Mouse (Mus musculus) left cerebral cortex, postnatal 25 days (tissue): ENCODE data around the gene Lrrc56. TPM values are rescaled to one million over a fixed set of nuclear protein-coding genes. Genes with fewer than 3 reads are reported as not detected.

ENCODE experiments used
- DNase-seq, 2 experiments: peaks; one replicate each; pipeline ENCODE4 v3.0.0; 2022; ENCODE audit warnings: low spot score in 2 of 2, mixed read lengths in 1 of 2
- intact Hi-C: fragments of 180-260 bp; cut with DNase I; formaldehyde crosslinking; loops from one replicate; pipeline ENCODE4 v1.15.1; 2025
- total RNA-seq, 2 experiments: library from RNA; stranded (reverse); gene quantifications; 2 replicates each; pipeline ENCODE4 v1.2.3; 2021

The Lrrc56 gene
- total RNA-seq: 1 to 10 TPM; 3.1 to 4.4 TPM

DNA sequence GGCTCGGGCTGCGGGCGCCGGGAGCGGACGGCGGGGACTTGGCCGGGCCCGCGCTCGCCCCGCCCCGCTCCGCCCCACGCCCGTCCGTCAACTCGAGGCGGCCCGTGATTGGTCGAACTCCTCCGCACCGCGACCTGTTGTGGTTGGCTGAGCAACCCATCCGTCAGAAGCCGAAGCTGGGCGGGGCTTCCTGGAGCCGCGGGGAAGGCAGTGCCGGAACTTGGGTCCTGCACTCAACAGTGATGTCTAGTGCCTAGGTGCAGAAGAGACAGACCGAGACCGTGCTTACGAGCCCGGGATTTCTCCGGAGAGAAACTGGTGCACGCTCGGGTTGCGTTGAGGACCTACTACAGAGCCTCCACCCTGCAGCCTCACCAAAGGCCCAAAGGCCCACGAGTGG lies at the start of gene Lrrc56, which contains the start of gene Hras:
Gene Lrrc56 (plus strand): TSS at position 210 of the 400 bp plus-strand sequence.
Gene Hras (minus strand): TSS at position 58 of the 400 bp plus-strand sequence.
- peak; percentile 98 for DNase-seq
- intact Hi-C loops: no loop called here

- intact Hi-C loops: no loop called here
- DNase-seq: no peak
Measured at GRCm38 (mm10) chr7:141144650-141145049, 49.3 kb upstream of the Lrrc56 start.

DNA sequence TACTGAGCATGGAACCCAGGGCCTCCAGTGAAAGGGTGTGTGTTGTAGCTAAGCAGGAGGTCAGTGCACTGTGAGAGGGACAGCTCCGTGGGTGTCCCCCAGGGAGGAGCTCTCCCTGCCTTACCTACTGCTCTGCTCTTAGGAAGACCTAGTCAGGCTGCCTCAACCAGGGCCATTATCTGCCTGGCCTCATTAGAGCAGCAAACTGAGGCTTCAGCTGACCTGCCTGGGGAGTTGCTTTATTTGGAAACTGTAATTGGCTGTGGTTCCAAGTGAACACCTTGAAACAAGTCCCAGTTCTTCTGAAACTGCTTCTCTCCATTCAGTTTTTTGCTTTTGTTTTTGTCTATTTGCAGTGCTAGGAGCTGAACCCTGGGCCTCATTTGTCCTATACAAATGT lies 48.6 kb upstream of the Lrrc56 start:
- DNase-seq: no peak
- intact Hi-C loops: no loop called here

DNA sequence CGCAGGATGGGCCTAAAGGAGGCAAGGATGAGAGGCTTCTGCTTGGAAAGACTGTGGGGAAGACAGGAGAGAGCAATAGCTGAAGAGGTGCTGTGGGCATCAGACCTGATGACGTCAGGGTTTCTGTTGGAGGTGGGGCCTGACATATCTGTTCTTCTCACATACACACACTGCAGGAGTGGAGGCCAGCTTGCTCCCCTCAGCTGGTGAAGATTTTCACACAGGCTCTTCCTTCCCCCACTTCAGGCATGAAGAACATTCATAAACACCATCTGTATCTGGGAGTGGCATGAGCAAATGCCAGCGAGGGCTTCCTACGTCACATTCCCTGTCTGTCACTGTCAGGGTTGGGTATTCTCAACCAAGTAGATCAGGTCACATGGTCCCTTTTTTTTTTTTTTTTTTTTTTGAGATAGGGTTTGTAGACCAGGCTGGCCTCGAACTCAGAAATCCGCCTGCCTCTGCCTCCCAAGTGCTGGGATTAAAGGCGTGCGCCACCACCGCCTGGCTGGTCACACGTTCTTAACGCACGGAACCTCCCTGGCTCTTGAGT lies 47.8 kb upstream of the Lrrc56 start:
- DNase-seq: peak in 1 of 2 experiments; percentile 24
- intact Hi-C loops: no loop called here

DNA sequence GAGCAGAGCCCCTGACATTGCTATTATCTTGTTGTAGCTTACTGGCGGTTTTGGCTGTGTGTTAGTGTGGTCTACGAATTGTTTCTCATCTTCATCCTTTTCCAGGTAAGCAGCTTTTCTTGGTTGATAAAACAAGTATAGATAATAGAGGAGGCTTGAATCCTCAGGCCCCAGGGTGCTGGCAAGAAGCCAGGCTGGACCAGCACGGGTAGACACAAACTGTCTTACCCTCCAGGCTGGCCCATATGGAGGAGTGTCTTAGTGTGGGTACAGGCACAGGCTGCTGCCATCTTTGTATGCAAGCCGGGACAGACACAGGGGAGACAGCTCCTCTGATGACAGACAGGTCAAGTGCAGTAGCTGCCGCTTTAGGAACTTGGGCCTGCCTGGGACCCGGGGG lies 46.9 kb upstream of the Lrrc56 start:
- intact Hi-C loops: no loop called here
- no peak for DNase-seq

GRCm38 (mm10) chr7:141148639-141149038 lies 45.3 kb upstream of the Lrrc56 start:
- DNase-seq: no peak
- intact Hi-C loops: no loop called here

GRCm38 (mm10) chr7:141155362-141155761 lies 38.6 kb upstream of the Lrrc56 start:
- intact Hi-C loops: no loop called here

DNA sequence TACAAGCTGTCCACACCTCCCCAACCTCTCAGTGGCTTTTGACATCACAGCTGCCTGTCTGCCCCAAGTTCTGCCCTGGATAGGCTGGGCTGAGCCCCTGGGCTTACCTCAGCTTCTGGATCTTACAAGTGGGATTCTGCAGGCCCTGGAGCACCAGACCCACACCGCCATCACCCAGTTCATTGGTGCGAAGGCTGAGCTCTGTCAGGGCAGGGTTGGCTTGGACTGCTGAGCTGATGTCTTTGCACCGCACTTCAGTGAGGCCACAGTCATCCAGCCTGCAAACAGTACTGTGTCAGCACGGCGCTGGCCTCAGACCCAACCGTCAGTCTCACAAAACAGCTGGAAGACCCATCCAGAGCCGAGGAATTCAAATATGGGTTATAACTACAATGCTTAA lies 29.6 kb upstream of the Lrrc56 start:
- intact Hi-C loops: no loop called here

More at GRCm38 (mm10) chr7:141155362-141155761, 38.6 kb upstream of the Lrrc56 start:
- DNase-seq: no peak

DNA sequence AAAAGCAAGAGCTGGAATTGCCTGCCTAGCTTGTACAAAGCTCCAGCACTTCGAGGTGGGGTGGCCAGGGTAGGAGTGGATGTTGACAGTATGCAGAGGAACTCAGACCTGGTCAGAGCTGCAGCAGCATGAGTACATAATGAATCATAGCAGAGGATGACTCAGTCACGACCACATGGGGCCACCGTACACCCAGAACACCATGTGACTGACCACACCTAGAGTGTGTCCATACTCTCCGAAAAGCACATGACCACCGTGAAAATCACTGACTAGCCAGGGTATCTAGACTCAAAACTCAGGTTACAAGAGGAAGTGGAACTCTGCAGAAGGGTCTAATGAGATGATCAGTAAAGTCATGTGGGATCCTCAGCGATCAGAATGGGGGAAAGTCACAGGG lies 29.1 kb upstream of the Lrrc56 start:
- intact Hi-C loops: no loop called here
- DNase-seq: peak in 1 of 2 experiments; percentile 45

More for the DNA sequence above, 29.6 kb upstream of the Lrrc56 start:
- DNase-seq: no peak

- intact Hi-C loops: no loop called here
Measured at GRCm38 (mm10) chr7:141167901-141168517, 25.9 kb upstream of the Lrrc56 start.

GRCm38 (mm10) chr7:141168518-141168953 lies 25.4 kb upstream of the Lrrc56 start:
- intact Hi-C loops: no loop called here
- DNase-seq: peak; percentile 51 to 87

More at GRCm38 (mm10) chr7:141167901-141168517, 25.9 kb upstream of the Lrrc56 start:
- DNase-seq: peak in 1 of 2 experiments; percentile 24

- no peak for DNase-seq
- intact Hi-C loops: no loop called here
Measured at GRCm38 (mm10) chr7:141169300-141169699, 24.7 kb upstream of the Lrrc56 start.

DNA sequence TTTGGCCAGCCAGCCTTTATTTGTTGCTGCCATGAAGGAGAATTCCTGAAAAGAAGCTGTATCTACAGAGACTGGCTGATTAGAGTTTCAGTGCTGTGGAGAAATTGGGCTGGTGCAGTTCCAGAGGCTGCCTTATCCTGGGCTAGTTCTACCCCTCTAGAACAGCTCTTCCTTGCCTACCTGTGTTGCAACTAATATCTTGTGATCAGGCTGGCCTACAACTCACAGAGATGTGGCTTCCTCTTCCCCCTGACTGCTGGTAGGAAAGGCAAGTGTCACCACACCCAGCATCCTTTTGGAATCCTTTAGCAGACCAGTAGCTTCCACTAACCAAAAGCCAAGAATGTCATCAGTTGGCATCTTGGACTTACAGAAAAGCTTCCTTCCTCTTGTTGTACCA lies 24.1 kb upstream of the Lrrc56 start:
- no peak for DNase-seq
- intact Hi-C loops: loop anchor here (5.0 kb wide), 1 partner anchor 98 kb away; no protein-coding TSS in a partner anchor

GRCm38 (mm10) chr7:141172116-141173006 lies 21.6 kb upstream of the Lrrc56 start, which contains the start of gene Rnh1:
Gene Rnh1, minus strand, starts transcription at chr7:141172857.
- peak; percentile 95 for DNase-seq

DNA sequence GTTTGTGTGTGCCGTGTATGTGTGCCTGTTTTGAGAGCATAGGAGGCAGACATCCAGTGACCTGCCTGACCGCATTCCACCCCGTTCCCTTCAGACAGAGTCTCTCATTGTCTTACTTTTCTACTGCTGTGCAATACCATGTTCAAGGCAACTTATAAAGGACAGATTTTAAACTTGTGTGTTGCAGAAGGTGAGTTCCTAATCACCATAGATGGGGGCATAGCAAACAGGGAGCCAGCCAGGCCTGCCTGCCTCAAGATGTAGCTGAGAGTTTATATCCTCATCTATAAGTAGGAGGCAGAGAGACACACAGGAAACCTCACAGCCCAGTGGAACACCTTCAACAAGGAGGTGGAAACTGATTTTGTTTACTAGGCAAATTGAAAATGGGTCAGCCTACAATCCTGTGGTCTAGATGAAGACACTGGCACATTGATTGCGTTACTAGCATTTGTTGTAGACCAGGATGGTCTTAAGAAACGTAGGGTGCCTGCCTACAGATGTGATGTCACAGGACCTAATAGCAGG lies 20.6 kb upstream of the Lrrc56 start:
- intact Hi-C loops: loop anchor here (2.0 to 5.0 kb wide), 2 partner anchors 43 to 101 kb away; no protein-coding TSS in a partner anchor

More at GRCm38 (mm10) chr7:141172116-141173006, 21.6 kb upstream of the Lrrc56 start, which contains the start of gene Rnh1:
- intact Hi-C loops: loop anchor here (1.0 to 5.0 kb wide), 3 partner anchors 42 to 315 kb away; partner anchors contain the start of gene Bet1l

GRCm38 (mm10) chr7:141175068-141175467 lies 18.9 kb upstream of the Lrrc56 start:
- intact Hi-C loops: no loop called here
- DNase-seq: no peak

More for the DNA sequence above, 20.6 kb upstream of the Lrrc56 start:
- no peak for DNase-seq

DNA sequence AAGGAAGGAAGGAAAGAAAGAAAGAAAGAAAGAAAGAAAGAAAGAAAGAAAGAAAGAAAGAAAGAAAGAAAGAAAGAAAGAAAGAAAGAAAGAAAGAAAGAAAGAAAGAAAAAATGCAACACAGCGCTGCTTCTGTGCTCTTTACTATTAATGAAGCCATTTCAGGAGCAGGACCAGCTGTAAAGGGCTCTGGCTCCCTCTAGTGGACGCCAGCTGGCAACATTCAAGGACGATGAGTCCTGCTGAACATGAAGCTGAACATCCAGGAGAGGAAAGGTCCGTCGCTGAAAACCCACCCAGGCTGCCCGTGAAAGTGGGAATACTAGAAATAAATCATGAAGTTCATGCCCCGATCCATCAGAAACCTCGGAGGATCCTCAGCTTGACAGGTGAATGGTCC lies 17.8 kb upstream of the Lrrc56 start:
- peak; percentile 89 to 92 for DNase-seq
- intact Hi-C loops: loop anchor here (1.0 to 2.0 kb wide), 3 partner anchors 83 to 273 kb away; no protein-coding TSS in a partner anchor

DNA sequence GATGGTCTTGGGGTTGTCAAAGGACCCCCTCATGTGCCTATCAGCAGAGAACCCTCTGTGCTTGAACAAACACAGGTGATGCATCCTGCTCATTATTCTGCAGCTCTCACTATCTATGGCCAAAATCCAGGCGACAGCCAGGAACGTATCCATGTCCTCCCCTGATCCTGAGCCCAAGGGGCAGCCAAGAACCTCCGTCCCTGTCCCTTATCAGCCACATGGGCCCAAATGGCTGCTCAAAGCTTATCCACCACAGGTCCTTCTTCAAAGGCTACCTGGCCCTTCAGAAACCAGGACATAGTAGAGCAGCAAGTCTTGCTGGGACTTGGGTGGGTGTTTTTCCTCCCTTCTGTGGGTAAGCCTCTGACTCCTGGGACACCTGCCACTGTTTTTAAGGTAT lies 5.8 kb upstream of the Lrrc56 start:
- DNase-seq: no peak
- intact Hi-C loops: no loop called here

GRCm38 (mm10) chr7:141188733-141189132 lies 5.2 kb upstream of the Lrrc56 start:
- DNase-seq: no peak
- intact Hi-C loops: no loop called here

DNA sequence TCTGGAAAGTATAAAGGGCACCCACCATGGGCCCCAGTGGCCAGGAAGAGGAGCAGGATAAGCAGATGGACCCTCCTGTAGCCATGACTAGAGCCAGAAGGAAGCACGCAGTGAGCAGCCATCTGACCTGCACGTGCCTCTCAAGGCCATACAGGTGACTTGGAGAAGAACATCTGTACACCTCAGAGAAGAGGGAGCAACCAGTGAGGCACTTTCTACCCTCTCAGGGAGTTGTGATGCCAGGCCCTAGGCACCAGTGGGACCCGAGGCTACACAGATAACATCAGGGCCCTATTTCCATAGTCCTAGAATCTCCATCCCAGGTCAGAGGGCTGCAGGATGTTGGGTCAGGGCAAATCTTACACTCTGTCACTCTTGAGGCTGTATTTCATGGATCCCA lies 3.7 kb upstream of the Lrrc56 start:
- DNase-seq: no peak
- intact Hi-C loops: no loop called here
